Mouse (Mus musculus) v-Abl transformed pro-B cells (cell line): ENCODE data around the gene Rnasel.

Source experiments
- in situ Hi-C, 2 experiments: fragments of 400-800 bp; cut with MboI; formaldehyde crosslinking; loops; one replicate each; pipeline ENCODE4 v1.15.1; 2025; ENCODE audit not compliant: unreplicated experiment in 2 of 2

The Rnasel gene

DNA sequence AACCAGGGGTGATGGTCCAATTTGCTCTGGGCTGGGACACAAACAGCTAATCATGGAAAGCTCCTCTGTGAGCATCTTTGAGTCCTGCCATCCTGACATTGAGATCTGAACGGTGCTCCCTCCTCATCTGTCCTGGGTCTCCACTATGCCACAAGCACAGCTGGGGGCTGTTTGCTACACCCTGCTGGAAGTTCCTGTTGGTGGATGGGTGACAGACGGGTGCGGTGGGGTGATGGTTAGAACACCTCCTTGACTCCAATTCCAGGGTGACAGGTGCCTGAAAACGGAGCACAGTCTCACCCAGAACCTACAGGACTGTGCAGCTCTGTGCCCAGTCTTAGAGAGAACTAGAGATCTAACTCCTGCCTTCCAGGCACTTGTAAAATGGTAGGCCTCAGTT is 14.4 kb upstream of the Rnasel start:
- in situ Hi-C loops = loop anchor here (5.0 kb wide), 1 partner anchor 33 kb away; no protein-coding TSS in a partner anchor

GRCm38 (mm10) chr1:153736096-153736495 is 13.1 kb upstream of the Rnasel start:
- in situ Hi-C loops = loop anchor here (5.0 kb wide), 1 partner anchor 34 kb away; no protein-coding TSS in a partner anchor

DNA sequence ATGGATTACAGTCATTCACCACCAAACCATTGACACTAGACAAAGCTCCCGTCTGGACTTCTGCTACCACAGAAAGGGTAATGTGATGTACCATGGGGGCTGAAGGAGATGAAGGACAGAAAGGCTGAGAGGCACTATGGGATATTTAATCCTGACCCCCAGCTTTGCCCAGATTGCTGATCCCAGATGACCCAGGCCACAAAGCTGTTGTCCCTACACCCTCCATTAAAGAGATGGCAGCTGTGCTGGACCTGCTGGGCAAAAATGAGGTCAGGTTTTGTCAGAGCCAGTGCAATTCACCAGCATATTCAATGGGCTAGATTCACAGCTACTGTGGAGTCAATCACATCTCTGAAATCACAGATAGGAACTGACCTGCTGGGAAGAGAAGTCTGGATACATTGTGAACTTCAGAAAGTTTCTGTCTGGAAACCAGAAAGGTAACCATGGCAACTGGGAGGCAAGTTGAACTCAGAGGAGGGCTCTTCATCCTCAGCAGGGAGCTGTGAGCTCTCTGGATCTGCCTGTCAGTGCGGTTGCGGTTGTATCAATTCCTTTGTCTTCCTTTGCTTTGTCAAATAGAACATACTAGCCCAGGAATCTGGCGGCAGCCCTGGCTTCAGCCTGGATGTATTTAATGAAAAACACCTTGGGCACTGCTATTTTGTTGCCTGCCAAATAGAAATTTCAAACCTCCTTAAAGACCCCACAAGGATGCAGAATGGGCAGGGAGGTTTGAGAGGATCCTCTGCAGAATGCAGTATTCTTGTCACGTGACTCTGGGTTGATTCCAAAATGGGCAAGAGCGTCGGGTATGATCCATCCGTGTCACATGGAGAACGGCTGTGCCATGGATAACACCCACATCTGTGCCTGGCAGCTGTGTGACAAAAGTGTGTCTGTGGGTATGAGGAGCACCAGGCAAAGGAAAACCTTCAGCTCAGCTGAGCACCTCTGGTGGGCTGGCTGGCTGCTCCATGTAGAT is 11.8 kb upstream of the Rnasel start:
- in situ Hi-C loops = loop anchor here (5.0 kb wide), 1 partner anchor 35 kb away; no protein-coding TSS in a partner anchor

- in situ Hi-C loops = loop anchor here (5.0 kb wide), 1 partner anchor 37 kb away; no protein-coding TSS in a partner anchor
These were observed 9.7 kb upstream of the Rnasel start for GRCm38 (mm10) chr1:153739437-153740015.

- in situ Hi-C loops = no loop called here
These were observed 9.1 kb upstream of the Rnasel start, which contains the start of gene Rgs16 for GRCm38 (mm10) chr1:153740145-153740544. Gene Rgs16, plus strand, starts transcription at chr1:153740349.

DNA sequence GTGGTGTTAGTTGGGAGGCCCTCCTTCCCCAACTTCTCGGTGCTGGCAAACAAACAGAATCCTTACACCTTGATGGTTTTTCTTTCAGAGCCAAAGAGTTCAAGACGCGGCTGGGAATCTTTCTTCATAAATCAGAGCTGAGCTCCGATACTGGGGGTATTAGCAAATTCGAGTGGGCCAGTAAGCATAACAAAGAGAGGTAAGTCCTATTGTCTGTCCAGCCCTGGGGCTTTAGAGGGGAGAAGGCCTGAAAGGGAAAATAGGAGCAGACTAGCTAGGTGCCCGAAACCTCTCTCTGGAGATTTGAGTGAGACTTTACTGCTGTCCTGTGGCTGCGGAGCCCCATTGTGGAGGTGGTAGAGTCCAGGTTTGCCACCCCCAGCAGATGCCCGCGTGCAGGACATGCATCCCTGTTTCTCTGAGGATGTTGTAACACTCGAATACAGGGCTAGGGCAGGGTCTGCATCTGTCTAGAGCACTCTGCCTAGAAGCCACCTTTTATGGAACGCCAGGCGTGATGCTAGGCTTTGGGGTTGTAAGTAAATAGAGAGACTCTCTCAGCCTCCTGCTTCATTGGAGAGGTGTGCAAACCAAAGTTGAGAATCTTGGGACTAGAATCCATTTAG is 8.3 kb upstream of the Rnasel start:
- in situ Hi-C loops = no loop called here

DNA sequence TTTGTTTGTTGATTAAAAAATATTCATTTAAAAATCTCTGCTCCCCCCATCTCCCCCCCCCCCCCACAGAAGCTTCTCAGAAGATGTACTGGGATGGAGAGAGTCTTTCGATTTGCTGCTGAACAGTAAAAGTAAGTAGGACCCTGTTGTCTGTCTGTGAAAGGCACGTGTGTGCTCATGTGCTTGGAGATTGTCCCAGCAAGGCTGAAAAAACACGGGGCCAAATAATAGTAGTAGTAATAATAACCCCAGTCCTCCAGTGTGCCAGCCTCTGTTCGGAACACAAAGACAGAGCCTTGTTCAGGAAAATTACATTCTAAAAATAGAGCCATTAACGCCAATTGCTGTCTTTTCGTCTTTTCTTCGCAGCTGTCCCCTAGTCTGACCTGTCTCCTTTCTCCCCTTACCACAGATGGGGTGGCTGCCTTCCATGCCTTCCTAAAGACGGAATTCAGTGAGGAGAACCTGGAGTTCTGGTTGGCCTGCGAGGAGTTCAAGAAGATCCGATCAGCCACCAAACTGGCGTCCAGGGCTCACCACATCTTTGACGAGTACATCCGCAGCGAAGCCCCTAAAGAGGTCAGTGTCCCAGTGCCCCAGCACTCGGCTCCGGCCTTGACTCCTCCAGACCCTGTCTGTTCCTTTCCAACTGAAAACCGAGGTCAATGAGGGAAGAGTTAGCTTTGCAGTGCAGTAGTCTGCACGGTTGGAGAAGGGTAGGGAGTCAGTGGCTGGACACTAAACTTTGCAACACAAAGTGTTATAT is 7.5 kb upstream of the Rnasel start:
- in situ Hi-C loops = no loop called here

GRCm38 (mm10) chr1:153742374-153743155 is 6.7 kb upstream of the Rnasel start:
- in situ Hi-C loops = no loop called here

GRCm38 (mm10) chr1:153746119-153746670 is 3.0 kb upstream of the Rnasel start:
- in situ Hi-C loops = loop anchor here (5.0 kb wide), 3 partner anchors 61 to 431 kb away; no protein-coding TSS in a partner anchor

DNA sequence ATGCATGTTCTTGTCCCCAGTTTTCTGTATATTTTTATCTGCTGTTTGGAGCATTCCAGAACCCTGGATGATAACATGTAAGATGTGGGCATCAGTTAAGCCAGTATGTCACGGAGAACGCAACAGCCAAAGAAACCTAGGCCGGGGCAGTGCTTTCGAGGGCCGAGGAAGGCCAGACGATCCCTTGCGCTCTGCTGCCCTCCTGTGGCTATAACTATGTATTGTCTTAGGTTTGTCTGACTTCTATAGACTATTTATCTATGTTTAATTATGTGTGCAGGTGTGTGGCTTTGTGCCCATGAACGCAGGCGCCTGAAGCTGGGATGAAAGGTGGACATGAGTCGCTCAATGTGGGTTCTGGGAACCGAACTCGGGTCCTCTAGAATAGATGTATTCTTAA is 2.5 kb upstream of the Rnasel start:
- in situ Hi-C loops = loop anchor here (5.0 kb wide), 3 partner anchors 61 to 431 kb away; no protein-coding TSS in a partner anchor

GRCm38 (mm10) chr1:153747861-153748530 is 1.2 kb upstream of the Rnasel start:
- in situ Hi-C loops = loop anchor here (5.0 kb wide), 3 partner anchors 59 to 429 kb away; no protein-coding TSS in a partner anchor

DNA sequence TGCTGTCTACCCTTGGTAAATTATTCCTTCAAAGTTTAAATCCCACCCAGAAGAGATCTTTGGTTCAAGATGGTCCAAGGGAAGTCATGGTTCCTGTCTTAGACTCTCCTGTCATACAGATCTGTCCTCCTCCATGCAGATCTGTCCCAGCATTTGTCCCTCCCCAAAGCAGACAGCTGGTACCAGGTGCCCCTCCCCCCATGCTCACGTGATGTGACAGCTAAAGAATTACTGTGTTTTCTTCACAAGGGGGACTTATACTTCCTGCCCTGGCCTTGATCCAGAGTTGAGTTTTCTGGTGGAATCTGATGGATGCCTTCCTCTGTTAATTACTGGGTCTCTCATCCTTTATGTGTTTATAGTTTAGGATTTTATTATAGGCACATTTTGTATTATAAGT is 677 bp upstream of the Rnasel start:
- in situ Hi-C loops = loop anchor here (5.0 kb wide), 3 partner anchors 59 to 429 kb away; no protein-coding TSS in a partner anchor

GRCm38 (mm10) chr1:153750054-153750453 is 828 bp downstream of the Rnasel start:
- in situ Hi-C loops = no loop called here

DNA sequence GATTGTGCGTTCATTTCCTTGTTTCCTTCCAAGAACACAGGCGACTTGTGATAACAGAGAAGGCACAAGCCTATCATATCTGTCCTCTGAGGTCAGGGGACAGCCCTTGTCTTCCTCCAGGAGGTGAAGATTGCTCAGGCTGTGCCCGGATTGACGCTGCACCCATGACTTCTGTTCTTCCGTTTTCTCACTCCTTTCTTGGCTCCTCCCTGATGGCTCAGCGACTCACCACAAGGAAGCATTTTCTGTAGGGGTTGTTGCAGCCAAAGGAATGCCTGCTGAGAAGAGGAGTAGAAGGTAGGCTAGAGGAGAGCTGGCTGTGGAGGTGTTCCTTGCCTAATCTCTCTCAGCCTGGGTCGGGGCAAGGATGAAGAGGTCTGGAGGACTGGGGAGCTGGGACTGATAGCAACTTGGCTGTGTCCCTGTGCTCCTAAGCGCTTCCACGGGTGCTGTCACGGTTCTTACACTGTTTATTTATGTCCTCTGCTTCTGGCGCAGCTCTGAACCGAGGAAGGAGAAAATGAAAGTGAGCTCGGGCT is 2.6 kb downstream of the Rnasel start:
- in situ Hi-C loops = no loop called here

GRCm38 (mm10) chr1:153752521-153752920 is 3.3 kb downstream of the Rnasel start:
- in situ Hi-C loops = no loop called here

DNA sequence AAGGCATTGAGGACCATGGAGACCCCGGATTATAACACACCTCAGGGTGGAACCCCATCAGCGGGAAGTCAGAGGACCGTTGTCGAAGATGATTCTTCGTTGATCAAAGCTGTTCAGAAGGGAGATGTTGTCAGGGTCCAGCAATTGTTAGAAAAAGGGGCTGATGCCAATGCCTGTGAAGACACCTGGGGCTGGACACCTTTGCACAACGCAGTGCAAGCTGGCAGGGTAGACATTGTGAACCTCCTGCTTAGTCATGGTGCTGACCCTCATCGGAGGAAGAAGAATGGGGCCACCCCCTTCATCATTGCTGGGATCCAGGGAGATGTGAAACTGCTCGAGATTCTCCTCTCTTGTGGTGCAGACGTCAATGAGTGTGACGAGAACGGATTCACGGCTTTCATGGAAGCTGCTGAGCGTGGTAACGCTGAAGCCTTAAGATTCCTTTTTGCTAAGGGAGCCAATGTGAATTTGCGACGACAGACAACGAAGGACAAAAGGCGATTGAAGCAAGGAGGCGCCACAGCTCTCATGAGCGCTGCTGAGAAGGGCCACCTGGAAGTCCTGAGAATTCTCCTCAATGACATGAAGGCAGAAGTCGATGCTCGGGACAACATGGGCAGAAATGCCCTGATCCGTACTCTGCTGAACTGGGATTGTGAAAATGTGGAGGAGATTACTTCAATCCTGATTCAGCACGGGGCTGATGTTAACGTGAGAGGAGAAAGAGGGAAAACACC is 4.7 kb downstream of the Rnasel start:
- in situ Hi-C loops = no loop called here

DNA sequence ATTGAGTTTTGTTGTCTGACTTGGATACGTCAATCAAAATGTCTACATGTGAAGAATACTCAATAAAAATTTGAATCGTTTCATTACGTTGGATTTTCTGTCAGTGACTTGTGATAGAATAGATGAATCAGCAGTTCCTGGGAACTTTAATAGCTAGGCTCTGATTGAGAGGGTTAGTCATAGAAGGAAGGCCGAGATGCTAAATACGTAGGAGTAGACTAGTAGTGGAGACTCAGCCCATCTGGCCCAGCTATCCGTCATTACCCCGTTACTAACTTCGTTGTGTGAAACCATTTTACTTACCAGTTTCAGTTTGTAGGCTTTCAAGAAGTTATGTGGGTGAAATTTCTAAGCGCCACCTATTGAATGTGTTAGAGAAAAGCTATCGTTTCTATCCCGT is 14.9 kb downstream of the Rnasel start:
- in situ Hi-C loops = no loop called here
